In the genomic region with DNA sequence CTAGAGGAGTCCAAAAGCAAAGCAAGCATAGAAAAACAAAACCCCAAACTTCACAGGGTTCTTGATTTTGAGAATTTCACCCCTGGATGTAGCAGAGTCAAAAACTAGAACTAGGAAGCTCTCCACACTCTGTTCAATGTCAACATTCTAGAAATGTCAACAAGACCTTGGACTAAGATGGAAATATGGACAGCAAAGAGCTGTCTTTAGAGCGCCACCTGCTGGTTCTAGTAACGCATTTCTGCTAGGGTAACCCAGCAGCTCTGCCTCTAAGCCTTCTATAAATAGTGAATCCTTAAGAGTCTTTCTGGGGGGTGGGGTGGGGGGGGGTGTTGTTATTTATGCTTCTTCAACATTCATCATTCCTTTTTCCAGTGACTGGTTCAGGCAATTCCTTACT, we compare ENCODE assay signal across 1 mouse cellular context.
TF ChIP-seq lines count a peak whose summit lies in the region.

No protein-coding gene starts in this region.

TF ChIP-seq in CH12.LX, 34 proteins besides CTCF, POLR2A, EP300 and RAD21 (continued from another document):
- TF ChIP-seq MXI1 (IDR thresholded peaks at IDR 0.05; ENCODE audit: low read depth, low read length), result no peak
- no peak for TF ChIP-seq USF1 (IDR thresholded peaks at IDR 0.05; ENCODE audit: low read depth, low read length)
- no peak for TF ChIP-seq CHD1 (IDR thresholded peaks at IDR 0.05; ENCODE audit: low read depth, low read length)
- TF ChIP-seq NELFE (IDR thresholded peaks at IDR 0.05; ENCODE audit: low read depth, low read length), result peak; percentile 22; the same call in 1 of the 2 replicates
- TF ChIP-seq ETS1 (conservative IDR thresholded peaks at IDR 0.05; ENCODE audit: low read depth, low read length), result no peak
- no peak for TF ChIP-seq JUN (IDR thresholded peaks at IDR 0.05; ENCODE audit: insufficient read depth, low read depth, low read length)
- 0 out of 2 replicates have a peak, but pooled peaks have one; percentile 16 for TF ChIP-seq SIN3A (IDR thresholded peaks at IDR 0.05; ENCODE audit: low read length)
- no peak for TF ChIP-seq MAFK (IDR thresholded peaks at IDR 0.05; ENCODE audit: insufficient replicate concordance, low read length)
- no peak for TF ChIP-seq POLR2AphosphoS2 (IDR thresholded peaks at IDR 0.05; ENCODE audit: low read depth, low read length)
- TF ChIP-seq MYC (IDR thresholded peaks at IDR 0.05; ENCODE audit: low read depth, low read length), result peak; percentile 46; the same call in 1 of the 2 replicates
- TF ChIP-seq NRF1 (IDR thresholded peaks at IDR 0.05; ENCODE audit: low read depth, low read length), result no peak
- no peak for TF ChIP-seq ZKSCAN1 (IDR thresholded peaks at IDR 0.05; ENCODE audit: borderline replicate concordance, low read depth, low read length)
- peak; percentile 30; the same call in 1 of the 2 replicates for TF ChIP-seq HCFC1 (IDR thresholded peaks at IDR 0.05; ENCODE audit: low read depth, low read length)
- TF ChIP-seq PAX5 (IDR thresholded peaks at IDR 0.05; ENCODE audit: low read length), result no peak
- no peak for TF ChIP-seq ZNF384 (IDR thresholded peaks at IDR 0.05; ENCODE audit: low read depth, low read length)
- no peak for TF ChIP-seq CHD2 (IDR thresholded peaks at IDR 0.05; ENCODE audit: low read length)
- no peak for TF ChIP-seq MAZ (IDR thresholded peaks at IDR 0.05; ENCODE audit: low read depth, low read length)
- peak; percentile 36; the same call in 1 of the 2 replicates for TF ChIP-seq IRF4 (IDR thresholded peaks at IDR 0.05; ENCODE audit: low read depth, low read length)
- TF ChIP-seq MAX (IDR thresholded peaks at IDR 0.05; ENCODE audit: low read length), result peak; percentile 39
- TF ChIP-seq TCF12 (IDR thresholded peaks at IDR 0.05; ENCODE audit: low read depth, low read length), result no peak
- TF ChIP-seq RCOR1 (conservative IDR thresholded peaks at IDR 0.05; ENCODE audit: low read depth, low read length), result no peak
- TF ChIP-seq UBTF (IDR thresholded peaks at IDR 0.05; ENCODE audit: low read depth, low read length), result no peak
- no peak for TF ChIP-seq ELF1 (IDR thresholded peaks at IDR 0.05; ENCODE audit: low read depth, low read length)
- no peak for TF ChIP-seq ZMIZ1 (IDR thresholded peaks at IDR 0.05; ENCODE audit: low read depth, low read length)
- no peak for TF ChIP-seq USF2 (conservative IDR thresholded peaks at IDR 0.05; ENCODE audit: low read depth, low read length)
- peak; percentile 18; the same call in 1 of the 2 replicates for TF ChIP-seq ZC3H11A (IDR thresholded peaks at IDR 0.05; ENCODE audit: low read depth, low read length)
- TF ChIP-seq JUND (conservative IDR thresholded peaks at IDR 0.05; ENCODE audit: low read depth, low read length), result no peak
- TF ChIP-seq SMC3 (IDR thresholded peaks at IDR 0.05; ENCODE audit: low read depth, low read length), result peak; percentile 86
- peak; percentile 24; the same call in 1 of the 2 replicates for TF ChIP-seq E2F4 (IDR thresholded peaks at IDR 0.05; ENCODE audit: insufficient replicate concordance, low read depth, low read length)
TF ChIP-seq in CH12.LX: peak in this region for 10.
